Mouse (Mus musculus) cerebellum, adult 2 months (tissue): Measurements from ENCODE around the gene Rbm25.

ENCODE experiments used
- CTCF ChIP-seq: fragments of 200-500 bp; IDR thresholded peaks from 2 replicates; pipeline ENCODE4 v1.5.1; 2011; ENCODE audit warnings: low read depth, mild to moderate bottlenecking, control low read depth, low read length, moderate library complexity, borderline replicate concordance; ENCODE audit not compliant: insufficient read depth
- POLR2A ChIP-seq: fragments of 200-500 bp; IDR thresholded peaks from 2 replicates; pipeline ENCODE4 v1.6.1; 2011; ENCODE audit warnings: low read length, control low read depth, borderline replicate concordance; ENCODE audit not compliant: insufficient read depth

DNA sequence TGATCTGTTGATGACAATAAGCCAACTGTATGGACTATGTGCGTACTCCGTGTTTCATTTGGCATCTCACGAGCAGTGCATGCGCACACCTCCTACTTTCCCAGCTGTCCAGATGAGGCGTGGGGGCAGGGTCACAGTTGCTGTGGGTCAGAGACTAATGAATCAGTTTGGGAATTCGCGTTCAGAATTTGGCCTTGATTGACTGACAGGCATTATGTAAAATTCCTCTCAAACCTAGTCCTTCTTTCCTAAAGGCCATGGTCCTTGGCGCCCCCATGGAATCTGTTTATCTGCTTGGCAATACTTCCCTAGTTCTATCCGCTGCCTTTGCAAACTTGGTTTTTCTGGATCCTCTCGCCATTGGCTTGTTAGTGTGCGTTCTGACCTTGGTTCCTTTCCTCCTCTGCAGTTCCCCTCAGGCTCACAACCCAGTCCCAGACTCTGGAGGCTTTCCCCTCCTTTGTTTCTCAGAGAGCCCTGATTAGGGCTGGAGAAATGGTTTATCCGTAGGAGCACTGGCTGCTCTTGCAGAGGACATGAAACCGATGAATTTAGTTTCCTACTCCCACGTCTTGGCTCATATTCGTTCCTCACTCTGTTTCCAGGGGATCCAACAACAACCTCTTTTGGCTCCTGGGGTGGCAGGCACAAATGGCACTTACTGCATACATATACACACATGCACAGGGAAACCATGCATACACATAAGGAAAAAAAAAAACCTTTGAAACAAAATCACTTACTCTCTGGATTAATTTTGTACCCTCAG is 85.6 kb downstream of the Rbm25 start:
- TF ChIP-seq CTCF (no peak), POLR2A (no peak)
